Mouse (Mus musculus) erythroblast, embryonic 14.5 days (primary cell): ENCODE measurements at regions not wholly inside any gene's neighbourhood (a gene's known extent, or its start where the extent isn't known, plus 50 kb on each side); places are given as distances from the start of the nearest gene placed in this dataset.

Source experiments
- H3K27me3 ChIP-seq: 2 replicates; pipeline ENCODE4 v1.6.1; 2012; ENCODE audit warnings: inconsistent platforms; ENCODE audit not compliant: control insufficient read depth
- H3K36me3 ChIP-seq: 2 replicates; pipeline ENCODE4 v1.6.1; 2012; ENCODE audit warnings: mild to moderate bottlenecking, inconsistent platforms; ENCODE audit not compliant: control insufficient read depth
- H3K4me1 ChIP-seq: 2 replicates; pipeline ENCODE4 v1.6.1; 2012; ENCODE audit warnings: inconsistent platforms; ENCODE audit not compliant: control insufficient read depth
- H3K4me3 ChIP-seq: replicated peaks from 2 replicates; pipeline ENCODE3; 2012; ENCODE audit warnings: moderate library complexity, mild to moderate bottlenecking, inconsistent platforms
- H3K9me3 ChIP-seq: 2 replicates; pipeline ENCODE4 v1.6.1; 2012; ENCODE audit warnings: low read length, inconsistent platforms, mixed read lengths; ENCODE audit not compliant: control insufficient read depth
- GATA1 ChIP-seq: IDR thresholded peaks from 2 replicates; pipeline ENCODE4 v1.6.1; 2012; ENCODE audit warnings: low read length, inconsistent platforms, mixed read lengths
- TAL1 ChIP-seq: IDR thresholded peaks from 3 replicates; pipeline ENCODE4 v1.6.1; 2012; ENCODE audit warnings: low read length, inconsistent platforms, mixed read lengths

DNA sequence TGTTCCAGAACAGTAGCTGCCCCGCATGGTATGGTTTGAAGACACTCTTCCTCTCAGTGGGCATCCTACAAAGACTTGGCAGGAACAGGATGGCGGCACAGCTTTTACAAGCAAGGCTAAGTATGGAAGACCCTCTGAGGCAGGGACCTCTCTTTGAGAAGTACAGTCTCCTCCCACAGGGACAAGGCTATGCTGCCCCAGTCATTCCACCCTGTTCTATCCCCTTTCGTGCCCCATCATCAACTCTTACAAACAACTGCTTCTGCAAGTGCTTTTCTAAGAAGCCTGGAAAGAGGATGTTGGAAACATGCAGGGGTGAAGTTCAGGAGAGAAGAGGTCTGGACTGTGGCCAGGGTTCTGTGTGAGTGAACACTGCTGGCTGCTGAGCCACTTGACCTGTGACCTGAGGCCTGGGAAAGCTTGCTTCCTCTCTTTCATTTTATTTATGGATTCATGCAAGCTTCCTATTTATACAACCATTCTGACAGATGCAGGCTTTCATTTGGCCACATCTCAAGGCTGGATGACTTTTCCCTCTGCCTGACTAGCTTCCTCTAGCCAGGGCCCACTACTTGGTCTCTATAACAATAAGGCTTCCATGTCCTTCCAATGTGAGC lies 107.1 kb upstream of the Nck2 start:
- no peak overlapping the region for H3K4me3 ChIP-seq
- H3K27me3 ChIP-seq: no peaks in the 10 kb centered on the region
- no peaks in the 10 kb centered on the region for H3K4me1 ChIP-seq
- H3K9me3 ChIP-seq: peaks cover 14% of the 10 kb centered on the region
- no peak for TF ChIP-seq GATA1
- no peaks in the 10 kb centered on the region for H3K36me3 ChIP-seq

DNA sequence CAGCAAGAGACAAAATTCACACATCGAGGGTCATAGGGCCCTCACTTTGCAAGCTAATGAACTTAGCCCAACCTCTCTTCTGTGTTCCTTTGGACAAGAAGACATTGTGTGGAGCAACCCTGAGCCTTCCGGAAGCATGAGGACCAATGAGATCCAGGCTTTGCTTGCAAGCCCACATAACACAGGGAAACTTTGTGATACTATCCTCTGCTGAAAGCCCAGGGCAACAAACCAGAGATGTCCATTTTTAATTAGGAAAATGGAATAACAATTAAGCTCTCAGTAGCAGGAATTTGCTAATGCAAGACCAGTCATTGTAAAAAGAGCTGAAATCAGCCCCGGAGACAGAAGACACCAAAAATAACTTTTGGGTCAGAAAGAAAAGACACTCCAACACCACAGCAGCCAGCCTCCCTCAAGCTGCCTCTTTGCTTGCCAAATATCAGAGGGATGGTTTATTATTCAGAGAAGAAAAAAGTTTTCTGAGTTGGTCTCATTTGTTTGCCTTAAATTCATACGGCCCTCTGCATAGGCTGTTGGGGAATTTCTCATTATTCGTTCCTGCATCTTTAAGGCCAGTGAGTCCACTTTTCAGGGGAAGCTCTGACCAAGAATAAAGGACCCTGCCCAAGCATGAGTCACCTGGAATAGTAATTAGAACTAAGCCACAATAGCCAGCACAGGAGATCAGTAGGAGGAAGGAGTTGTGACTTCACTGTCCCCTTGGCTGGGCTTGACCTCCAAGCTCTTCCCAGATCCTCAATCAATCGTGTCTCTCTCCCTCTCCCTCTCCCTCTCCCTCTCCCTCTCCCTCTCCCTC lies 106.1 kb upstream of the Nck2 start:
- Histone ChIP-seq H3K36me3 (no peaks in the 10 kb centered on the region), H3K4me3 (no peak overlapping the region), H3K9me3 (peaks cover 5% of the 10 kb centered on the region), H3K4me1 (peaks cover under 1% of the 10 kb centered on the region; the same call in 1 of the 2 replicates), H3K27me3 (no peaks in the 10 kb centered on the region)
- TF ChIP-seq TAL1 (no peak), GATA1 (no peak)

DNA sequence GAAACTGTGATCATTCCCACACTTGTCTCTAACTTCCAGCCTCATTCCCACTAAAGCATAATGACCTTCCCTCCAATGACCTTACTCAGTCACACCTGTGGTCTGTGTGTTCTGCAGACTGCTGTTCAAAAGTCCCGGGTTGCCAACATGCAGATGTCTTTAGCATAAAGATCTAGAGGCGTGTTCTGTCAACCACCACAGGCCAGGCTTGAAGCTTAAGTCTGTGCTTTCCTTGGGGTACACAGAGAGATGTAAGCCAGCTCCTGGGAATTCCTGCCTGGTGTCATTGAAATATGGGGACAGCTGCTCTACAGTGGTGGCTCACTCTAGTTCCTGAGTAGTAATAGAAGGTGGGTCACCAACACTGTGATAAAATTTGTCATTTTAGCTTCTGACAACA lies 101.5 kb upstream of the Nck2 start:
- TF ChIP-seq TAL1: no peak
- TF ChIP-seq GATA1: no peak
- H3K4me3 ChIP-seq: no peak overlapping the region
- H3K9me3 ChIP-seq: no peaks in the 10 kb centered on the region
- H3K27me3 ChIP-seq: no peaks in the 10 kb centered on the region
- H3K4me1 ChIP-seq: peaks cover 4% of the 10 kb centered on the region
- no peaks in the 10 kb centered on the region for H3K36me3 ChIP-seq

DNA sequence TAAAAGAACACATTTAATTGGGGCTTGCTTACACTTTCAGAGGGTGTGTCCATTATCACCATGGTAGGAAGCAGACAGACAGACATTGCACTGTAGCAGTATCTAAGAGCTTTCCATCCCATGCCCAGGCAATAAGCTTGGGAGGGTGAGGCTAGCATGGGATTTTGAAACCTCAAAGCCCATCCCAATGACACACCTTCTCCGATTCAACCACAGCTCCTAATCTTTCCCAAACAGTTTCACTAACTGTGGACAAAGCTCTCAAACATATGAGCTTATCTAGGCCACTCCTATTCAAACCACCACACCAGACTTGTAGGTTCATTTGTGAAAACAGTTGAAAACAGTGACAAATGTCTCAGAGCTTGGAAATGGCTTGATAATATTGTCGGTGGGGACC lies 101.0 kb upstream of the Nck2 start:
- Histone ChIP-seq H3K27me3 (no peaks in the 10 kb centered on the region), H3K36me3 (no peaks in the 10 kb centered on the region), H3K9me3 (no peaks in the 10 kb centered on the region), H3K4me3 (no peak overlapping the region), H3K4me1 (peaks cover 4% of the 10 kb centered on the region)
- no peak for TF ChIP-seq TAL1
- TF ChIP-seq GATA1: no peak

DNA sequence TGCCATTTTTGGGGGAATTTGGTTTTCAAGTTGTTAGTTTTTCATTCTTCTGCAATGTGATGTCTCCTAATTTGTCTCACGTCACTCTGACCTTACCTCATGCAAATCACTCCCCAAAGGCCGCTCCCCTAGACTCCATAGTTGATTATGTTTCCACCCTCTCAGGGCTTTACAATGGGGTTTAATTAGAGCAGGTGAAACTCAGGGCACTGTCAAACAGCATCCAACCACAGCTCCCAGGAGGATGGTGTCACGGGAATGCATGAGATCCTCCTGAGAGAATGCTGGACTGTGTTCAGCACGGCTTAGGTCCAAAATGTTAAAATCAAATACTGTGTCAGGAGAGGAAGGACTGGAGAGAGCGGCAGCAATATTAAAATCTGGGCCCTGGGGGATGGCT lies 100.4 kb upstream of the Nck2 start:
- Histone ChIP-seq H3K27me3 (no peaks in the 10 kb centered on the region), H3K4me1 (peaks cover 4% of the 10 kb centered on the region), H3K9me3 (no peaks in the 10 kb centered on the region), H3K4me3 (no peak overlapping the region), H3K36me3 (no peaks in the 10 kb centered on the region)
- TF ChIP-seq TAL1 (no peak), GATA1 (no peak)

DNA sequence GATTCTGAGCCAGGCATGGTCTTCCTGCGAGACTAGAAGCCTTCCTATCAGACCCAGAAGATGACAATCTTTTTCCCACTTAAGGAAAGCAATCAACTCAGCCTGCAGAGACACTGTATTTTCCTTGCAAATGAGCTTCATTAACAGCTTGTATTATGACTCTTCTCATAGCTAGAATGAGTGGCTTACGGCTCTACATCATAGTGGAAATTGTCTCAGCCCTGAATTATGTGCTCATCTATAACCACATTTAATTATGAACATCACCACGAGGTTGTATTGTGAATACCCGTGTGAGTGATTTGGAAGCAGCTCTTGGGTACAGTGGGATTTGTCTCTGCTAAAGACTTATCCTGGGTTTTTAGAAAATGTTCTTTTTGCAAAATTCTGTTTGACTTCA lies 97.2 kb upstream of the Nck2 start:
- H3K4me3 ChIP-seq: no peak overlapping the region
- TF ChIP-seq TAL1: no peak
- TF ChIP-seq GATA1: no peak
- H3K27me3 ChIP-seq: no peaks in the 10 kb centered on the region
- no peaks in the 10 kb centered on the region for H3K36me3 ChIP-seq
- H3K9me3 ChIP-seq: no peaks in the 10 kb centered on the region
- H3K4me1 ChIP-seq: peaks cover 4% of the 10 kb centered on the region

DNA sequence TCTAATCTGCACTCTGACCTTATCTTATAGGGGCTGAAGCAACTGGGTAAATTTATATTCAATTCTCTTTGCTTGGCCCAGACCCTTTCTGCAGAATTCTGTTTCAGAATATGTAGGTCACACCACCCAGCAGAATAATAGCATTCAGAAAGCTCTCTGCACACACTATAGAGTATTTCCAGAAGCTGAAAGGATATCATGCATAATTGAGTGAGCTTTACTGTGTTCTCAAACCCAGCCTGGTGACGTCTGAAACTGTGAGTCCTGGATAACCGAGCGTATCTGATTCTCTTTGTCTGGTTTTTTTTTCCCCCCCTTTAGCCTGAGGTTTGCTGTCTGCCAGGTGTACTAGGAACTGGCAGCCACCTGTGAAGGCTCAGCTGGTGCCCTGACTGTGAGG lies 94.4 kb upstream of the Nck2 start:
- Histone ChIP-seq H3K27me3 (no peaks in the 10 kb centered on the region), H3K36me3 (no peaks in the 10 kb centered on the region), H3K4me3 (no peak overlapping the region), H3K4me1 (no peaks in the 10 kb centered on the region), H3K9me3 (peaks cover 6% of the 10 kb centered on the region)
- TF ChIP-seq GATA1: no peak
- no peak for TF ChIP-seq TAL1

DNA sequence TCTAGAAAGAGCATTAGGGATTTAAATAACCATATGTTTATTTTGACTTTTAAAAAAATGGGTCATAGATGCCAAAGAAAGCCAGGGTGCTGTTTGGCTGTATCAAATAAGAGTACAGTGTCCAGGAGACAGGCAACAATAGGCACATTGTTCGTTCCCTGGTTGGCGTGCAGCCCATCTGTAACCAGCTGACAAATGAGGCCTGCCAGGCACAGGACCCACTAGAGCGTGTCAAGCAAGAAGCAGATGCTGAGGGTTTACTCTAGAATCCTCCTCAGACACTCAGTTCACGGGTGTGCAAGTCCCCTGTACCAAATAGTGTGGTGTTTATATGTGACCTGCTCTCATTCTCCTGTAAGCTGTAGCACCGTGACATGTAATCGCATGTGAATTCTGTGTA lies 86.2 kb upstream of the Nck2 start:
- H3K9me3 ChIP-seq: peaks cover 6% of the 10 kb centered on the region
- H3K4me3 ChIP-seq: no peak overlapping the region
- H3K36me3 ChIP-seq: no peaks in the 10 kb centered on the region
- H3K4me1 ChIP-seq: no peaks in the 10 kb centered on the region
- peaks cover 19% of the 10 kb centered on the region for H3K27me3 ChIP-seq
- no peak for TF ChIP-seq GATA1
- no peak for TF ChIP-seq TAL1

DNA sequence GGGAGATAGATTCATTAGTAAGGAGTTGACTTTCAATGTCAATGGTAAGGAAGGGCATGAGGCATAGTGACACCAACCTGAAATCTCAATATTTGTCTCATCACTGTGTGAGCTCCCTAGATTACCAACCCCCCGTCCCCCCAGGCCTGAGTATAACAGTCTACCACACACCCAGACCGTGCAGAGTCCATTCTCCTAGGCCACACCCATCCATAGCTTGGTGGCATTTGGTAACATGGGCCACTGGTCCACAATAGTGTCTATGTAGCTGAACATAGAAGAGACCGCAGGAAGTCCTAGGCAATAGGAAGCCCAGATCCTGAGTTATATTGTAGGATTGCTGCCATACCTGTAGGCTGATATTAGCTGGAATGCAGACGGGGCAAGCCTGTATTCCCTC lies 84.7 kb upstream of the Nck2 start:
- Histone ChIP-seq H3K4me1 (no peaks in the 10 kb centered on the region), H3K4me3 (no peak overlapping the region)

More for the DNA sequence above, 84.7 kb upstream of the Nck2 start:
- no peaks in the 10 kb centered on the region for H3K36me3 ChIP-seq
- peaks cover 2% of the 10 kb centered on the region for H3K9me3 ChIP-seq
- H3K27me3 ChIP-seq: peaks cover 19% of the 10 kb centered on the region
- TF ChIP-seq GATA1: no peak
- TF ChIP-seq TAL1: no peak
